Comparison of ENCODE assay signal across 8 mouse cellular contexts in the genomic region with DNA sequence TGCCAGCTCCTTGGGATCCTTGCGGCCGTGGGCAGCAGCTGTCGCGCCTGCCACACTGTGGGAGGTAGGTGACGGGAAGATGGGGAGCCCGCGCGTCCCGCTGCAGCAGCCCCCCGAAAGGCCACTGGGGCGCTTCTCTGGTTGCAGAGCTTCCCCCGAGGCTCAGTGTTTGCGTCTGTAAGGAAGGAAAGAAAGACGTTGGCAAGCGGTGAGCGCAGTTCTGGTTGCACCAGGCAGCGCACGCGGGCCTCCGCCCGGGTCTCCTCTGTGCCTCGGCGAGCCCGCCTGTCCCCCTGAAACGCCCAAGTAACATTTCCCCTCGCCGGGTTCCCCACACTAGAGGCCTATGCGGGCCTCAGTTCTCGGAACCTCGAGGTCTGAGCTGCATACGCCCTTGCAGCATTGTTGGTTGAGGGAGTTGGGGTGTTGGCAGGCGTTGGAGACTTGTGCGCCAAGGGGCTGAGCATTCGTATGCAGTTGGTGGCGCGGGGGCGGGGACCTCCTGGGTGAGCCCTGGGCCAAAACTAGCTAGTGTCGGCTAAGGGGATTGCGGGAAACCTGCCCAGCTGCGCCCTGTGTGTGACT. TPM values are rescaled to one million over a fixed set of nuclear protein-coding genes. Genes with fewer than 3 reads are reported as not detected.
A peak's percentile ranks its signal among the peaks of the same experiment; 100 is the strongest.
DNase-seq lines count a peak whose midpoint lies in the region; ATAC-seq lines count a peak whose summit lies in the region.

No protein-coding gene starts in this region.

- peaks cover 12% of the 10 kb centered on the region for H3K4me1 ChIP-seq in hindbrain, embryonic 14.5 days (replicated peaks; ENCODE audit: control insufficient read depth, insufficient read depth, low read length)

- H3K4me3 ChIP-seq in hindbrain, embryonic 14.5 days (replicated peaks; ENCODE audit: low read length), result peak overlapping the region; percentile 56

- H3K4me2 ChIP-seq in hindbrain, embryonic 14.5 days (replicated peaks), result peak overlapping the region; percentile 64

- H3K36me3 ChIP-seq in hindbrain, embryonic 14.5 days (replicated peaks; ENCODE audit: control insufficient read depth, insufficient read depth), result no peaks in the 10 kb centered on the region

- peak overlapping the region; percentile 91 for H3K27ac ChIP-seq in hindbrain, embryonic 14.5 days

- H3K9ac ChIP-seq in hindbrain, embryonic 14.5 days, result peak overlapping the region; percentile 78

- H3K9me3 ChIP-seq in hindbrain, embryonic 14.5 days (ENCODE audit: control insufficient read depth, low read length), result no peaks in the 10 kb centered on the region

- ATAC-seq in hindbrain, embryonic 14.5 days (ENCODE audit: low FRiP score), result peak; percentile 80

- under 1% methylated on average over 40 of the region's 40 CpGs for WGBS in hindbrain, embryonic 14.5 days

- peak; percentile 85 for DNase-seq in R1 (ENCODE audit: low read depth, low spot score)
- peak; percentile 87 to 91 for DNase-seq in cerebellum, postnatal 25 days
- DNase-seq in frontal cortex, postnatal 25 days (ENCODE audit: low spot score in 2 of 2), result peak; percentile 72 to 79
- peak; percentile 69 for DNase-seq in hindbrain, embryonic 14.5 days (ENCODE audit: low spot score)
- DNase-seq in left cerebral cortex, adult 11 months (ENCODE audit: low spot score), result peak; percentile 78
- peak; percentile 90 for DNase-seq in lung, postnatal 36 days
- peak; percentile 90 for DNase-seq in right cerebral cortex, adult 18-20 months
- DNase-seq in urinary bladder, adult 2 months (ENCODE audit: low spot score), result peak; percentile 70

- no peaks in the 10 kb centered on the region for H3K27me3 ChIP-seq in hindbrain, embryonic 14.5 days (ENCODE audit: control insufficient read depth, insufficient read depth, low read length)

RNA-seq across cellular contexts. Expression of gene Eef2k, which starts 0.5 kb away (rescaled TPM):
- 15.0 and 15.9 TPM in 2 replicates for polyA plus RNA-seq in hindbrain, embryonic 14.5 days (2014; fragmentation: Nextera tagmentation; extraction: Ambion mirVana)
- polyA plus RNA-seq in urinary bladder, adult 2 months (2012; rRNA removed), result 94.4 TPM in 2 replicates

RNA-seq across cellular contexts. Expression of gene Gm5737, which starts 31.0 kb away (rescaled TPM):
- not detected in 2 replicates for polyA plus RNA-seq in hindbrain, embryonic 14.5 days (2014; fragmentation: Nextera tagmentation; extraction: Ambion mirVana)
- polyA plus RNA-seq in urinary bladder, adult 2 months (2012; rRNA removed), result 0.06 TPM in 1 of 2 replicates, not detected in the other

Comparison
In these comparisons a context has a peak if more than half of its experiments do, and no peak if none do; other contexts are left out.
1. Peak in every context shown above with its lines: DNase-seq, ATAC-seq, H3K4me3 ChIP-seq and H3K27ac ChIP-seq.